Mouse (Mus musculus): ENCODE measurements around the gene Gm45785. TPM values are rescaled to one million over a fixed set of nuclear protein-coding genes. Genes with fewer than 3 reads are reported as not detected.

Gene Gm45785
- polyA plus RNA-seq (2014; fragmentation: Nextera tagmentation; extraction: Ambion mirVana): 0.35 TPM in 1 of 2 replicates, not detected in the other

DNA sequence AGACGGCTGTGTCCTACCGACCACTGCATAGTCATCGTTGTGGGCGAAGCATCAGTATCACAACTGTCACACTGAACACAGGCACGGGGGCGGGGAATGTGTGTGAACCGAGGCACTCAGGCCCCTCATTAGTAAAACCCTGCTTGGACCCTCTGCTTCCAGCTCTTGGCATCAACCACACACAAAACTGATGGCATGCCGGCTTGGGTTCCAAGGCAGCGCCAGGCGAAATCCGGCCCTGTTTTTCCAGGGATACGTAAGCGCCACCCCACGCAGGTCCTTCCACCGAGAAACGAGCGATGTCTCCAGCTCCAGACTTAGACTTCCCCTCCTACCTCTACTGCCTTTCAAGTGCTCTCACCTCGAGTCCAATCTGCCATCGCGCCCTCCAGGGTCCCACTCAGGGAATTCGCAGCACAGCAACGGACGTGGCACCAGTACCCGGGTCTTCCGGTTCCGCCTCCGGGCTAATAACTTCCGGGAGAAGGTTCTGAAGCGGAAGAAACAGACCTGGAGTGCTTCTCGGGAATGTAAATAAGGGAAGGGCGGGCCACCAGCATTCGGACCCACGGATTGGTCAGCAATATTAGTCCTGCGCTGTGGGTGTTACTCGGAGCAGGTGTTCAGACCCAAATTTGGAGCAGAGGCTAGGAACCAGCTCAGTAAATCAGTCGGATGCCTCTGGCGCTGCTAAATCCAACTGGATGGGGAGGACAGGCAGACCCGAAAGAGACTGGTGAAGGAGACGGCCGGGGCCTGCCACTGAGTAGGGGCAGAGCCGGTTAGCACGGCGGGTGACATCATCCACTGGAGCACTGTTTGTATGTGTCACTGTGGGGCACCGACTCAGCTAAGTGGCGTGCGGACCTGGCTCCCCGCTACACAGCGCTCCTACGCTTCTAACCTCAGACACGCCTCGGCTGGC lies at the start of gene Gm45785:
TSS of gene Gm45785 (minus strand) at position 472 of the 925 bp plus-strand sequence.
- peak within 1 kb of the TSS; percentile 83 for H3K4me2 ChIP-seq (replicated peaks)
- H3K9me3 ChIP-seq (ENCODE audit: control insufficient read depth, low read length): no peaks in the 10 kb centered on the region
- H3K27ac ChIP-seq: peak within 1 kb of the TSS; percentile 89
- 2% methylated on average over 51 of the region's 51 CpGs for WGBS
- DNase-seq (ENCODE audit: low spot score): peak; percentile 87
- H3K4me3 ChIP-seq (replicated peaks; ENCODE audit: low read length): peak within 1 kb of the TSS; percentile 83
- H3K4me1 ChIP-seq (replicated peaks; ENCODE audit: control insufficient read depth, insufficient read depth, low read length): peaks cover 27% of the 10 kb centered on the region
- no peaks in the 10 kb centered on the region for H3K27me3 ChIP-seq (ENCODE audit: control insufficient read depth, insufficient read depth, low read length)
- peak within 1 kb of the TSS; percentile 97 for H3K9ac ChIP-seq
- ATAC-seq (ENCODE audit: low FRiP score): peak; percentile 75
- peaks cover 63% of the 10 kb centered on the region for H3K36me3 ChIP-seq (replicated peaks; ENCODE audit: control insufficient read depth, insufficient read depth)

GRCm38 (mm10) chr7:140905642-140906081 lies 49.5 kb upstream of the Gm45785 start:
- H3K27me3 ChIP-seq (ENCODE audit: control insufficient read depth, insufficient read depth, low read length): no peaks in the 10 kb centered on the region
- ATAC-seq (ENCODE audit: low FRiP score) (no peak), DNase-seq (ENCODE audit: low spot score) (no peak)
- H3K4me3 ChIP-seq (replicated peaks; ENCODE audit: low read length): no peak overlapping the region
- H3K36me3 ChIP-seq (replicated peaks; ENCODE audit: control insufficient read depth, insufficient read depth): no peaks in the 10 kb centered on the region
- no peak overlapping the region for H3K4me2 ChIP-seq (replicated peaks)
- no peak overlapping the region for H3K9ac ChIP-seq
- no peaks in the 10 kb centered on the region for H3K9me3 ChIP-seq (ENCODE audit: control insufficient read depth, low read length)
- WGBS: 71% methylated on average over 2 of the region's 2 CpGs
- 0 out of 2 replicates have a peak, but pooled peaks cover 4% of the 10 kb centered on the region for H3K4me1 ChIP-seq (replicated peaks; ENCODE audit: control insufficient read depth, insufficient read depth, low read length)
- no peak overlapping the region for H3K27ac ChIP-seq

DNA sequence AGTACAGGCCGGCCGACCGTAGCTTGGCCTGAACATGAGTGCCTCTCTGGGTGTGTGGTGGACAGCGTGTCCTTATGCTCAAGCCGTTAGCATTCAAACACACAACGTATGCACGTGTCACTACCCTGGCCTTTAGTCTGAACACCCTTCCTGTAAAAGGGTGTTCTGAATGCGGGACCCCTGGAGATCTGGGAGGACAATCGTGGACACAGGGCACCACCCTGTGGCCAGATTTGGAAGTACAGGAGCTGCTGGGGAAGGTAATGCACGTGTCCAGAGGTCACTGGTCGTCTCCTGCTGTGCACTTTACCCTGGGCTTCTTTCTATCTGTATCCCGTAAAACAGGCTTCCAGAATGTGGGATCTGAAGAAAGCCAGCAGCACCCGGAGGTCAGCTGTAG lies 47.1 kb upstream of the Gm45785 start:
- 24% methylated on average over 13 of the region's 13 CpGs for WGBS
- Histone ChIP-seq H3K4me3 (replicated peaks; ENCODE audit: low read length) (no peak overlapping the region), H3K9me3 (ENCODE audit: control insufficient read depth, low read length) (no peaks in the 10 kb centered on the region), H3K4me1 (replicated peaks; ENCODE audit: control insufficient read depth, insufficient read depth, low read length) (no peaks in the 10 kb centered on the region), H3K4me2 (replicated peaks) (no peak overlapping the region), H3K36me3 (replicated peaks; ENCODE audit: control insufficient read depth, insufficient read depth) (peaks cover 15% of the 10 kb centered on the region), H3K9ac (peak overlapping the region; percentile 25; the same call in 1 of the 2 replicates), H3K27ac (no peak overlapping the region), H3K27me3 (ENCODE audit: control insufficient read depth, insufficient read depth, low read length) (no peaks in the 10 kb centered on the region)
- peak; percentile 55; the same call in 1 of the 2 replicates for ATAC-seq (ENCODE audit: low FRiP score)
- DNase-seq (ENCODE audit: low spot score): peak; percentile 78

- Histone ChIP-seq H3K9me3 (ENCODE audit: control insufficient read depth, low read length) (no peaks in the 10 kb centered on the region), H3K4me3 (replicated peaks; ENCODE audit: low read length) (no peak overlapping the region), H3K4me2 (replicated peaks) (no peak overlapping the region), H3K36me3 (replicated peaks; ENCODE audit: control insufficient read depth, insufficient read depth) (peaks cover 25% of the 10 kb centered on the region), H3K27me3 (ENCODE audit: control insufficient read depth, insufficient read depth, low read length) (no peaks in the 10 kb centered on the region), H3K4me1 (replicated peaks; ENCODE audit: control insufficient read depth, insufficient read depth, low read length) (no peaks in the 10 kb centered on the region), H3K27ac (no peak overlapping the region), H3K9ac (no peak overlapping the region)
- no peak for DNase-seq (ENCODE audit: low spot score)
- no peak for ATAC-seq (ENCODE audit: low FRiP score)
- 81% methylated on average over 15 of the region's 15 CpGs for WGBS
Observed at GRCm38 (mm10) chr7:140902036-140902875, 46.1 kb upstream of the Gm45785 start.

DNA sequence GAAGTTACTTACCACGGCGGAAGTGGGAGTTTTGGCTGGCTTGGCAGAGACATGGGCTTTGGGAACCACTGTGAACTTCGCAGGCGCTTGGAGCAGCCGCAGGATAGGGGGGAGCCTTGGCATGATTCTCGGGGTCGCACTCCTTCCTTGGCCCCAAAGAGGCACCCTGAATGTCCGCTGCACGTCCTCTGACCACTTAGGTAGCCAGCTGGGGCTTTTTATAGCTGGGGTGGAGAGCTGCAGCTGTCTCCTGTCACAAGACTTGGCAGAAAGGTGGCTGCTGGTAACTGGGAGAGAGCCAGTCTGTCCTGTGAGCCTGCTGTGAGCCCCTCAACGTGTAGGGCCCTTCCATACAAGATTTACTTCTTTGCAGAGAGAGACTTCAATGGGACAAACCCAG lies 44.1 kb upstream of the Gm45785 start, which contains the start of gene Cox8b:
TSS of gene Cox8b (minus strand) at position 227 of the 400 bp plus-strand sequence.
- Histone ChIP-seq H3K27me3 (ENCODE audit: control insufficient read depth, insufficient read depth, low read length) (no peaks in the 10 kb centered on the region), H3K4me1 (replicated peaks; ENCODE audit: control insufficient read depth, insufficient read depth, low read length) (no peaks in the 10 kb centered on the region), H3K4me2 (replicated peaks) (no peak within 1 kb of the TSS), H3K4me3 (replicated peaks; ENCODE audit: low read length) (no peak within 1 kb of the TSS), H3K36me3 (replicated peaks; ENCODE audit: control insufficient read depth, insufficient read depth) (peaks cover 43% of the 10 kb centered on the region), H3K27ac (no peak within 1 kb of the TSS), H3K9ac (no peak within 1 kb of the TSS), H3K9me3 (ENCODE audit: control insufficient read depth, low read length) (no peaks in the 10 kb centered on the region)
- DNase-seq (ENCODE audit: low spot score) (no peak), ATAC-seq (ENCODE audit: low FRiP score) (no peak)
- 81% methylated on average over 10 of the region's 10 CpGs for WGBS

DNA sequence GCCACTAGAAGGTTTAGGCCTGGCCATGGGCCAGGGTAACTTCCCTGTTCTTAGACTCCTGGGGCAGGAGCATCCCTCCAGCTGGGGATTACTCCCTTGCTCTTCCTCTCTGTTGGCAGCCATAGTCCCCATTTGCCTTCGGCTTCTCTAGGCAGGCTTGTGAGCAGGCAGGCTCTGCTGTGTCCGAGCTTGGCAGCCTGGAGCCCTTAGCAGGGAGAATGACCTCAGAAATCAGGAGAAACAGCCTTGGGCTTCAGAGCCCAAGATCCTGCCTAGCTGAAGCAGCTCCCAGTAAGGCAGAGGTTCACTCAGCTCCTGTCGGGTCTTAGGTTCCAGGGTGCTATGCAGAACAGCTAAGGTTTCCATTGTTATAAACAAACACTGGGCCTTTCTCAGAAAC lies 43.0 kb upstream of the Gm45785 start:
- H3K36me3 ChIP-seq (replicated peaks; ENCODE audit: control insufficient read depth, insufficient read depth): peaks cover 54% of the 10 kb centered on the region

DNA sequence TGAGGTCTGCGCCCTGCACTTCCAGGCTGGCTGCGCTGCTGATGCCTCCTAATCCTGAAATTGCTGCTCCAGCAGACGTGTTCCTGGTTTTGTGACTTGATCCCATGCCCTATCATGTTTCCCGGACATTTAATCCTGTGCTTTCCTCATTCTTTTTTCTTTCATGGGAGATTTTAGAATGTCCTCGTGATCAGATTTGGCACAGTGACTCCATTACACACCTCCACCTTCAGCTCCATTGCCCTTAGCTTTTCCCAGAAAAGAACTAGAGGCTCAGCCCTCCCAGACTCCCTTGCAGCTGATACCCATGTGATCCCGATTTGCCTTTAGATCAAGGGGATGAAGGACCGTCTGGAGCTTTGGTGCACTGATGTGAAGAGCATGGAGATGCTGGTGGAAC lies 41.7 kb upstream of the Gm45785 start:
- no peak for ATAC-seq (ENCODE audit: low FRiP score)
- no peaks in the 10 kb centered on the region for H3K4me1 ChIP-seq (replicated peaks; ENCODE audit: control insufficient read depth, insufficient read depth, low read length)
- H3K4me2 ChIP-seq (replicated peaks): no peak overlapping the region
- no peak overlapping the region for H3K4me3 ChIP-seq (replicated peaks; ENCODE audit: low read length)
- no peaks in the 10 kb centered on the region for H3K9me3 ChIP-seq (ENCODE audit: control insufficient read depth, low read length)
- H3K27ac ChIP-seq: no peak overlapping the region
- WGBS: 93% methylated on average over 7 of the region's 7 CpGs
- H3K27me3 ChIP-seq (ENCODE audit: control insufficient read depth, insufficient read depth, low read length): no peaks in the 10 kb centered on the region
- H3K36me3 ChIP-seq (replicated peaks; ENCODE audit: control insufficient read depth, insufficient read depth): peaks cover 66% of the 10 kb centered on the region
- H3K9ac ChIP-seq: no peak overlapping the region
- no peak for DNase-seq (ENCODE audit: low spot score)

More for the DNA sequence above, 43.0 kb upstream of the Gm45785 start:
- no peak overlapping the region for H3K9ac ChIP-seq
- H3K27me3 ChIP-seq (ENCODE audit: control insufficient read depth, insufficient read depth, low read length): no peaks in the 10 kb centered on the region
- 74% methylated on average over 3 of the region's 3 CpGs for WGBS
- no peaks in the 10 kb centered on the region for H3K9me3 ChIP-seq (ENCODE audit: control insufficient read depth, low read length)
- H3K4me1 ChIP-seq (replicated peaks; ENCODE audit: control insufficient read depth, insufficient read depth, low read length): no peaks in the 10 kb centered on the region
- no peak for ATAC-seq (ENCODE audit: low FRiP score)
- no peak overlapping the region for H3K27ac ChIP-seq
- H3K4me3 ChIP-seq (replicated peaks; ENCODE audit: low read length): no peak overlapping the region
- no peak overlapping the region for H3K4me2 ChIP-seq (replicated peaks)
- no peak for DNase-seq (ENCODE audit: low spot score)

DNA sequence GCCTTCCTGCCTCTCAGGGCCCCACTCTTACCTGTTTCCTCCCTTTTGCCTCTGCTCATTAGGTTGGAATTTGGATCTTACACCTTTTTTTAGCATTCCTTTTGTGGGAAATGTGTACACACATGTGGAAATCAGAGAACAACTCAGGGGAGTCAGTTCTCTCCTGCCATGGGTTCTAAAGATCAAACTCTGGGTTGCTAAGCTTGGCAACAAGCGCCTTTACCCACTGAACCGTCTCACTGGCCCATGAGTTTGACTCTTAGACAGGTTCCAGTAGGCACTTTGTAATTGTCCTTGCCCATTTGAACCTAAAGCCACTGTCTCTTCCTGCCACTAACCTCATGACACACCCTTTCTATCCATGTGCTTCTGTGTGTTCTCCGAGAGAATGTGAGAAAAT lies 38.5 kb upstream of the Gm45785 start:
- Histone ChIP-seq H3K27ac (no peak overlapping the region), H3K9me3 (ENCODE audit: control insufficient read depth, low read length) (no peaks in the 10 kb centered on the region), H3K27me3 (ENCODE audit: control insufficient read depth, insufficient read depth, low read length) (no peaks in the 10 kb centered on the region), H3K9ac (no peak overlapping the region), H3K4me1 (replicated peaks; ENCODE audit: control insufficient read depth, insufficient read depth, low read length) (no peaks in the 10 kb centered on the region), H3K4me2 (replicated peaks) (no peak overlapping the region), H3K4me3 (replicated peaks; ENCODE audit: low read length) (no peak overlapping the region), H3K36me3 (replicated peaks; ENCODE audit: control insufficient read depth, insufficient read depth) (peaks cover 87% of the 10 kb centered on the region)
- no peak for ATAC-seq (ENCODE audit: low FRiP score)
- DNase-seq (ENCODE audit: low spot score): no peak
- 95% methylated on average over 3 of the region's 3 CpGs for WGBS

- no peaks in the 10 kb centered on the region for H3K4me1 ChIP-seq (replicated peaks; ENCODE audit: control insufficient read depth, insufficient read depth, low read length)
- peaks cover 87% of the 10 kb centered on the region for H3K36me3 ChIP-seq (replicated peaks; ENCODE audit: control insufficient read depth, insufficient read depth)
- H3K27ac ChIP-seq: no peak overlapping the region
- H3K4me3 ChIP-seq (replicated peaks; ENCODE audit: low read length): no peak overlapping the region
- no peak overlapping the region for H3K4me2 ChIP-seq (replicated peaks)
- ATAC-seq (ENCODE audit: low FRiP score) (no peak), DNase-seq (ENCODE audit: low spot score) (no peak)
- H3K9ac ChIP-seq: no peak overlapping the region
- 92% methylated on average over 7 of the region's 7 CpGs for WGBS
- H3K27me3 ChIP-seq (ENCODE audit: control insufficient read depth, insufficient read depth, low read length): no peaks in the 10 kb centered on the region
- no peaks in the 10 kb centered on the region for H3K9me3 ChIP-seq (ENCODE audit: control insufficient read depth, low read length)
Observed at GRCm38 (mm10) chr7:140894031-140894430, 37.9 kb upstream of the Gm45785 start.

Data from hindbrain, embryonic 14.5 days (tissue).